Mouse (Mus musculus) CD8-positive naive resting alpha-beta T cell, adult 2 months (primary cell): Measurements from ENCODE around the gene Uchl1.

Experiments used
- DNase-seq, 2 experiments: peaks; one replicate each; pipeline ENCODE4 v3.0.0; 2022; ENCODE audit warnings: low read depth in 2 of 2, low spot score in 2 of 2

Uchl1 gene

DNA sequence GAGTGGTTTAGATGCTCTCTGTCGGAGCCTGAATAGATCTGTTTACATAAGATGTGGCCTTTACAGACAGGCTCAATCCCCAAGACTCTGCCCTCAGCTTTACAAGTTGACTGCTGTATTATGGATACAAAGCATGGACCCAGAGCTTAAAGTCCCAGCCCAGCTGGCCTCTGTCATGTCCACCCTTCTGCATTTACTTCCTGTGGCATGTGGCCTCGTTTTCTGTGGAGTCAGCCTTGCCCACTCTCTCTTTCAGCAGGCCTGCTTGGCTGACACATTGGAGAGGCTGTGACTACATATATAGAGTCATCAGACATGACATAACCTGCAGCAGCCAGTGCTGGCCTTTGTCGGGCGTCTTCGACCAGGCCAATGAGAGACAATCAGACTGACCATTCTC, 32.0 kb downstream of the Uchl1 start:
- DNase-seq = no peak

DNA sequence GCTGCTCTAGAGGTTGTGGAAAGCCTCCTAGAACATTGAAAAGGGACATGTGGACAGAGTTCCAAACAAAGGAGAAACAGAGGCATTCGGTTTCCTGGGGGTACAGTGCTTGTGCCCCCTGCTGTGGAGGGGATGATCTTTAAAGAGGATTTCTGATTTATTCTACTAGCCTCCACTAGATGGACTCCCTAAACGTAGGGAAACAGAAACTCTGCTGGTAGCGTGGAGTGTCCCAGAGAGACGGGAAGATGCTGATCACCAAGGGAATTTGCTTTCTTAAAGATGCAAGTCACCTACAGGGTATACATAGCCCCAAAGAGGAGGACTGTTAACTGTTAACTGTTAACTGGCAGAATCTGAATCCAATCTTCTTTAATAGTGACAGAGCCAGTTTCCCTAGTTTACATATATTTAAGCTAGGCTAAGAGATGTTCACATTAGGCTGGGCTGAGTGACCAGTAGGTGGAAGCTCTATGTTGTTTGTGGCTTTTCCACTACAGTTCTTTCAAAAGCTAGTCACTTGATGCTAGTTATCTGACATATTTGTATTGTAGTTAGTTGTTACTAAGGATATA, 34.6 kb downstream of the Uchl1 start:
- no peak for DNase-seq

DNA sequence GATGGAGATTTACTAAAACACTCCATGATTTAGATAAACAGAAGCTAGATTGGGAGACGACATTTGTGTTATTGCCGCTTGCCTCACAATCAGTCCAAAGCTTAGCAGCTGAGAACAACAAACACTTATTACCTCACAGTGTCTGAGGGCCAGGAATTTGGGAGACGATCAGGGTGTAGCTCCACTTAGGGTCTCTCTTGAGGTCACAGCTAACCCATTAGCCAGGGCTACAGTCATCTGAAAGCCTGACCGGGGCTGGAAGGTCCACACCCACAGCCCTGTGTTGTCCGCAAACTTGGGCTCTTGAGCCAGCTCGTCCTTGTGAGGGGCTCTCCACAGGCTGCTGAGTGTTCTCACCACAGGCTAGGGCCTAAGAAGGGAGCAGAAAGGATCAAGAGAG, 36.9 kb downstream of the Uchl1 start:
- DNase-seq = no peak

DNA sequence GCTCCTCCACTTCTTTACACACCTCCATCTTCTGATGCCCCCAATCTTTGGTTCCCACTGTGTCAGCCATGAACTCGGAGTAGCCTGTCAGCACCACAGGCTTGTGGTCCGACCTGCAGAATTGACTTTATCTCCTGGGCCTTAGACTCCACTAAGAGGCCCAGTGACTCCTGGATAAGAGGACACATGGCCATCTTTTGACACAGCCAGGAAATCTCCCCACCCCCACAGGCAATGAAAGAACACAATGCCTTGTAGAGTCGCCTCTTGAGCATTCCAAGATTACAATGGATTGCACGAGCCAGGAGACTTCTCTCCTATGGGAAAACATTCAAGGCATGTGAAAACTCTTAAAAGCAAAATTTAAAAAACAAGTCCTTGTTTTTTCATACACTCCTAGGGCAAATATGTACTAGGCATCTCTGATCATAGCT, 39.6 kb downstream of the Uchl1 start:
- DNase-seq = no peak

DNA sequence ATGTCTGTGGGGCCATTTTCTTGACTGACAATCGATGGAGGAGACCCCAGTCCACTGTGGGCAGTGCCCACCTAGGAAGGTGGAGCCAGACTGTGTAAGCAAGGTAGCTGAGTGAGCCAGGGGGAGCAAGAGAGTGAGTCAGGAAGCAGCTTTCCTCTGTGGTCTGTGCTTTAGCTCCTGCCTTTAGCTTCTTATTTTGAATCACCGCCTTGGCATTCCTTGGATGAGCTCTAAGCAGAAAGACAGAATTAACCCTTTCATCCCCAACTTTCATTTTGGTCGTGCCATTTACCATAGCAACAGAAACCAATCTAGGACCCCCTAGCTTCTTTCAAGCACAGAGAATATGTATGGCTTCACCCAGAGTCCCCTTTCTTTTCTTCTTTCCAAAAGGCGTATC, 42.0 kb downstream of the Uchl1 start:
- DNase-seq = no peak

DNA sequence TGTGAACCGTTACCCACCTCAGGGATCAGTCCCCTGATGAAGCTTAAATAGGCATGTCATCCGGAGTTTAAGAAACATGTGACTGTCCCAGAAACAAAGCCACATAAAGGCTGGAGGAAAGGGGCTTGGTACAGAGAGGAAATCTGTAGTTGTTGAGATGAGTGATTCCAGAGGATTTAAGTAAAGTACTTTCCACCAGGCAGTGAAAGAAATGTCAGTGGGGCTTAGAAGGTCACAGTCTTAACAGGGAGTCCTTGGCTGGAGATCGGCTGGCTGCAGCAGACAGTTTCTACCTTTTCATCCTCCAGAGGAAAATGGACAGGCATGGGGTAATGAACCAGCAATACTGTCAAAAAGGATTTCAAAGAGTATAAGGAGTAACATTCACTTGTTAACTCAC, 42.5 kb downstream of the Uchl1 start:
- DNase-seq = no peak

DNA sequence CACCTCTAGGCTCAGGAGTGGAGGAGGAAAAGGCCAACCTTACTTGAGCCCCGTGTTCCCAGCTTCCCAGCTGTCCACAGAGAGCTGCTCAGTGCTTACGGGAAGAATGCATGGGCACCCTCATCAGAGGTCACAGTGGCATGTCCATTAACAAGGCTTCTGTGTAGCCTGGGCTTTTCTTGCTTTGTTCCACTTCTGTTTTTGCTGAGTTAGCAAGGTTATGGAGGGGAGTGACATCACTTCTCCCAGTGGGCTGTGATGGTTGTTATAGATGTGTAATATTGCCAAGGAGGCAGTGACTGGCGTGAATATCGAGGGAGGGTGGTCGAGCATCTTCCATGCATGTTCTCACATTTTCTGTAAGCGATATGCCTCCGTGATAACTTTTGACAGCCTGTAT, 43.0 kb downstream of the Uchl1 start:
- no peak for DNase-seq

DNA sequence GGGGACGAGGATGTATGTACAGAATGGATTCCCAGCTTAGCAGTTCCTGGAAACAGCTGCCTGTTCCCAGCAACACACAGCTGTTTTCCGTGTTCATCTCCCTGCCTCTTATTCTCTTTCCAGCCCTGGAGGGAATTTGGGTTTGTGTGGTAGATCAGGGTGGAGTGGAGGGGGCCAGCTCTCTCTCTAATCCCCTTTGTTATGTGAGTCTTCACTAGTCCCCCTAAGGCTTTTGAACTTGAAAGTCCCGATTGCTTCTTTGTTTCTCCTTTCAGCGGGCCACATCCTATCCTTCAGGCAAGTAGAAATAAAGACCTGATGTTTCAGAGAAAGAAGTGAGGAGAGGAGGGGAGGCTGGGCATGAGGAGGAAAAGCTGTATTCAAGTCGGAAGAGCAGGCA, 45.0 kb downstream of the Uchl1 start:
- no peak for DNase-seq

DNA sequence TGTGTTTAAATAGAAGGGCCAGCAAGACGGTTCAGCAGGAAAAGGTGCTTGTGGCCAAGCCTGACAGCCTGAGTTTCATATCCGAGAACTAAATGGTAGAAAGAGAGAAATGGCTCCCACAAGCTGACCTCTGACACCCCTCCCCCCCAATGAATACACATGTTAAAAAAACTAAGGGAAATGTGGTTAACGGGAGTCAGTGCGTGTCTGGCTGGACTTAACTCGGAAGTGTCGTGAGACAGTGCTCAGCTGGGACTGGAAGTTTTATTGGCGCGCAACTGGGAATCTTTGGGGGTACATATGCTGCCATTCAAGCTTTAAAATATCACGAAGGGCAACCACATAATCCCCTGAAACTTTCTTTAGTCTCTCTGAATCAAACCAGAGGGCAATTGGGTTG, 46.7 kb downstream of the Uchl1 start:
- DNase-seq = no peak

DNA sequence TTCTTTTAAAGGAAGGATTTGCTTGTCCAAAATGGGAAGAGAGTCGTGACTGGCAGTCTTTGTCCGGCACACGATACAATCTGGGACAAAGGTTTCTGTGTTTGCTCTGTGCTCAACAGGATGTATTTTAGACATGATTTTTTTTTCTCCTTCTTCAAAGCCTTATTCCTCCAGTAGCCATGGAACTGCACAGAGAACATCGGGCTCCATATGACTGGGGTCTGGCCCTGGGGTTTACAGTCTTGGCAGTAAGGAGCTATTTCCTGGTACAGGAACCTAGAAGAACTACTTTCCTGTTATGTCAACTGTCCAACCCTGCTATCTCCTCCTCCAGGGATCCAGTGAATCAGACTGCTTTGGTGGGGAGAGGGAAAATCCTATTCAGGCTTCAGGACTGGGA, 47.1 kb downstream of the Uchl1 start:
- DNase-seq = no peak

DNA sequence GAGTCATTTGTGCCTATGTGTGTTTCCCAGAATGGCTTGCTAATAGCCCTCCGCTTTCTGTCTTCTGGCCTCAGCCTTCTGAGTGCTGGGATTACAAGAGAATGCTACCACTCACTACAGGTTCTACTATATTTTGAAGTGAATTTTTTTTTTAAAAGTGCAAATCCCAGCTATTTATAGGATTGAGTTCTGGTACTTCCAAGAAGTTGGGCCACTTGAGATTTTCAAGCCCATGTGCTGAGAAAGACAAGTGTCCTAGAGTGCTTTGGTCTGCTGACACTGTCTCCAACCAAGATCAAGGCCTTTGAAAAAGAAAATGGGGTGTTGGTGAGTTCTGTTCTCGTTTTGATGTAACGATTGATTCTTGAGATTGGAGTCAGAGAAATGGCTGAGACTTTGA, 47.7 kb downstream of the Uchl1 start:
- DNase-seq = no peak

DNA sequence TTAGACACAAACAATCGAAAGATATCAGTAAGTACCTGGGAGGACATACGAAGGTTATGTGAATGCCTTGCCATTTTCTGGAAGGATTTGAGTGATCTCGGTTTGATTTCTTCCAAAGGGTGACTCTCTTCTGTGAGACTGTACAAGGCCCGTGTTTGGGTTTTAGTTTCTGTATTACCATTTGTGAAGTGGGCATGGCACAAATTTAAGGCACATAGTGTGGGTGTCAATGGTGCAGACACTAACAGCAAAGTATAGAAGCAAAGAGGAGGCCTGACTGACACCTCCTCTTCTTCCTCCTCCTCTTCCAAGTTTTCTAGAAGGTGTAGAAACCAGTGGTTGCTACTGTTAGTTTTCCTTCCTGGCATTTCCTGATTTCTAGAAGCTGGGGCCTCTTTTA, 53.4 kb downstream of the Uchl1 start:
- DNase-seq = no peak

DNA sequence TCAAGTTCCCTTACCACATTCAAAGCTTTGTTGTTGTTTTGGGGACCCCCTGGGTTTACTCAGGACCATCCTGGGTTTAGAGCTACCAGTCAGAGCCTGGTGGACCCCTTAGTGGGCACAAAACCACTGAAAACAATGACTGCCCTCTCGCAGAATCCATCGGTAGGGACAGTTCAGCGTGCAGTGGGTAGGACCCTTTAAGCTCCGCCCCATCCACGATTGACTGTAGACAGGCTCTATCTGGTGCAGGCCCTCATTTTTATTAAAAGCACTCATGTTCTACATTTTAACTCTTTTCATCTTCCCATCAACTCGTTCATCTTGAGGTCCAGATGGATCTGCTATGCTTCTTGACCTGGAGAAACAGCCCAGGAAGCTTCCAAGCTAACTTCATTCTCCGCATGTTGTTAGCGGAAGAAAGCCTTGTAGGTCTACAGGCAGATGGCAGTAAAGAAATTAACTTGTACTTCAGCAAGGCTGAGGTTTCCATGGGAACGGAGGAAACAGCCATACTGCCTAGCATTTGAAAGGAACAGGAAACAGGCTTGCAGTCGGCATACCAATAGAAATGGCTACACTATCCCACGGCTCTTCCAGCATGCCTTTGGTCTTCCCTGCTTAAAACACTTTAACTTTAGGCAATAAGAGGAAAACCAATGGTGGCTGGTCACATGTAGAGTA, 54.9 kb downstream of the Uchl1 start:
- no peak for DNase-seq

DNA sequence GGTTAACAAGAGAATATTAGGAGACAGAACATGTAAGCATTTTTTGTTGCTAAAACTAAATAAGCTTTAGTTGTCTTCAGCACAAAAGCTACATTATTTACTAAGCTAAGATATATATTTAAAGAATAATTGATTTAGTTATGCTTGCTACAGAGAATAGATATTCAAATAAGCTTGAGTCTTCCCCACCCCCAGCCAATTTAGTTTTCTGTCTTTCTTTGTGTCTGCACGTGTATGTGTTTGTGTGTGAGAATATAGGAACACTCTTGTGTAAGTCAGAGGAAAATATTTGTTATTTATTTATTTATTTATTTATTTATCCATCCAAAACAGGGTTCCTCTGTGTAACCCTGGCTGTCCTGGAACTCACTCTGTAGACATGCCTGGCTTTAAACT, 55.4 kb downstream of the Uchl1 start:
- no peak for DNase-seq

DNA sequence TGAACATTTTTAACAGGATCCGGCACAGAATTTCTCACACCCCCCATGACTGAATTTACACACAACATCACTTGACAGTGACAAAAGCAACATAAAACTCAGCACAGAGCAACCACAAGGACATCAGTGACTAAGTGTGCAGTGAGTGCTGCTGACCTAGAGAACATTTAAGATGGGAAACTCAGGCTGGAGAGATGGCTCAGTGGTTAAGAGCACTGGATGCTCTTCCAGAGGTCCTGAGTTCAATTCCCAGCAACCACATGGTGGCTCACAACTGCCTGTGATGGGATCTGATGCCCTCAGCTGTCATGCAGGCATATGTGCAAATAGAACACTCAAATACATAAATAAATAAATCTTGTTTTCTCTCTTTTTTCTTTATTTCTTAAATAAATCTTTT, 57.7 kb downstream of the Uchl1 start:
- no peak for DNase-seq
